Mouse (Mus musculus) stomach, postnatal 0 days (tissue): Measurements from ENCODE around the gene Celf2. TPM values are rescaled to one million over a fixed set of nuclear protein-coding genes. Genes with fewer than 3 reads are reported as not detected.

ENCODE experiments used
- ATAC-seq: fragments of 200-750 bp; cut with Nextera tagmentation; 2 replicates; pipeline ENCODE4 v1.8.0; 2017; ENCODE audit not compliant: low FRiP score, low TSS enrichment
- DNase-seq: peaks from one replicate; pipeline ENCODE4 v3.0.0-alpha.2; 2016; ENCODE audit warnings: low spot score
- H3K27ac ChIP-seq: fragments of 300-500 bp; sonication (generic); replicated peaks from 2 replicates; pipeline ENCODE4 v1.5.1; 2014; ENCODE audit warnings: mild to moderate bottlenecking, control low read depth
- H3K27me3 ChIP-seq: fragments of 300-500 bp; sonication (generic); 2 replicates; pipeline ENCODE4 v1.6.1; 2014; ENCODE audit warnings: low read length; ENCODE audit not compliant: control insufficient read depth, insufficient read depth
- H3K36me3 ChIP-seq: fragments of 300-500 bp; sonication (generic); 2 replicates; pipeline ENCODE4 v1.6.1; 2014; ENCODE audit warnings: low read length, mixed read lengths; ENCODE audit not compliant: control insufficient read depth, insufficient read depth
- H3K4me1 ChIP-seq: fragments of 300-500 bp; sonication (generic); replicated peaks from 2 replicates; pipeline ENCODE4 v1.6.1; 2014; ENCODE audit warnings: antibody characterized with exemption; ENCODE audit not compliant: control insufficient read depth, insufficient read depth
- H3K4me2 ChIP-seq: fragments of 300-500 bp; sonication (generic); replicated peaks from 2 replicates; pipeline ENCODE4 v1.6.1; 2014; ENCODE audit warnings: low read depth, mild to moderate bottlenecking, control low read depth, moderate library complexity
- H3K4me3 ChIP-seq: fragments of 300-500 bp; sonication (generic); 2 replicates; pipeline ENCODE4 v1.5.1; 2014; ENCODE audit warnings: low read depth, low read length, control low read depth
- H3K9ac ChIP-seq: fragments of 300-500 bp; sonication (generic); 2 replicates; pipeline ENCODE4 v1.6.1; 2014; ENCODE audit warnings: mild to moderate bottlenecking, low read length, control low read depth, mixed read lengths
- H3K9me3 ChIP-seq: fragments of 300-500 bp; sonication (generic); 2 replicates; pipeline ENCODE4 v1.6.1; 2016; ENCODE audit warnings: low read length; ENCODE audit not compliant: control insufficient read depth
- CTCF ChIP-seq: IDR thresholded peaks from 2 replicates; pipeline ENCODE4 v1.5.1; 2016; ENCODE audit warnings: antibody characterized with exemption, low read depth, mild to moderate bottlenecking, moderate library complexity
- EP300 ChIP-seq: optimal IDR thresholded peaks from 2 replicates; pipeline ENCODE3; 2016; ENCODE audit warnings: antibody characterized with exemption
- WGBS: fragments of 180-500 bp; shearing (Covaris S2); extraction: QIAGEN DNeasy Blood & Tissue Kit; methylation state at CpG from one replicate; pipeline ENCODE4 v1.1.7; 2014; 5-methylcytosine and 5-hydroxymethylcytosine counted together
- polyA plus RNA-seq: library from polyadenylated mRNA; unstranded; fragments of >200 nt; fragmentation: Nextera tagmentation; extraction: Ambion mirVana; gene quantifications from 2 replicates; pipeline ENCODE4 v1.2.1, GENCODE M21; 2015

The Celf2 gene
- polyA plus RNA-seq, 1 experiment from 2014 or later: 23.4 TPM

DNA sequence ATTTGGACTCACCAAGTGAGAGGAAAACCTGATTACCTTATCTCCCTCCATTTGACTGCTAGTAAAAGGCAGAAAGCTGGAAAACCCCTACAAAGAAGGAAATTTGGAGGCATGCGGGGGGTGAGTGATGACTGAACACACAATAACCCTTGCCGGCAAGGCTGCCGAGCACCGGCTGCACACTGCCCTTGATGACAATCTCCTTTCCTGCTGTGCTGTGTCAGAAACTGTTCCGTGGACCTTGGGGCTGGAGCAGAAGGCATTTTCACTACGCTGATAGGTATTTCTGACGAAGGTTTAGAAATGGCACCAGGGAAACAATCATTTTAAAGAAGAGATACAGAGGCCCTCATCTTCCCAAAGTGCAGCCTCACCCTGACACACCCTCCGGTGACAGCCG lies 779.4 kb downstream of the Celf2 start:
- ATAC-seq (no peak), DNase-seq (no peak)
- WGBS: 56% methylated on average over 9 of the region's 9 CpGs
- Histone ChIP-seq H3K9ac (no peak overlapping the region), H3K36me3 (no peaks in the 10 kb centered on the region), H3K4me1 (no peaks in the 10 kb centered on the region), H3K9me3 (no peaks in the 10 kb centered on the region), H3K27ac (no peak overlapping the region), H3K27me3 (no peaks in the 10 kb centered on the region), H3K4me2 (no peak overlapping the region), H3K4me3 (no peak overlapping the region)
- TF ChIP-seq EP300 (no peak), CTCF (no peak)

- no peak for TF ChIP-seq EP300
- no peak for TF ChIP-seq CTCF
- no peaks in the 10 kb centered on the region for H3K27me3 ChIP-seq
- H3K4me2 ChIP-seq: no peak overlapping the region
- H3K36me3 ChIP-seq: no peaks in the 10 kb centered on the region
- H3K9ac ChIP-seq: no peak overlapping the region
- no peak overlapping the region for H3K4me3 ChIP-seq
- no peaks in the 10 kb centered on the region for H3K9me3 ChIP-seq
- H3K27ac ChIP-seq: no peak overlapping the region
- no peaks in the 10 kb centered on the region for H3K4me1 ChIP-seq
- WGBS: 89% methylated on average over 2 of the region's 2 CpGs
- no peak for DNase-seq
- ATAC-seq: no peak
Observed at GRCm38 (mm10) chr2:6728840-6729252, 780.5 kb downstream of the Celf2 start.

DNA sequence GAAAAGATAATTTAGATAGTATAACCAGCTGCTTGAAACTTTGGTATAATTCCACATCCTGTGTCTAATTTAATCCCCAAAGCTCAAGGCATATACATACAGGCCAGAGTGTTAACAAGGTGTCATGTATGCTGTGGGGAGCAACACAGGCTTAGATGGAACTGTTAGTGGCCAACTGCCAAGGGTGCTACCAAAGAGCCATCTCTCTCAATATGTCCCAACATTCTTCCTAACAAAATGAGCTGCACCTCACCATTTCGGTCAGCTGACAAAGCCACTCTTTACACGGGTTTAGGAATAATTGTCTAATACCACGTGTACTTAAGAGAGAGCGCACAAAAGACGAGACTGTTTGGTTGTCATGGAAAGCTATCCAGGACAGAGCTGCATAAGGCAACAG lies 782.0 kb downstream of the Celf2 start:
- Histone ChIP-seq H3K9me3 (no peaks in the 10 kb centered on the region), H3K27ac (no peak overlapping the region), H3K36me3 (no peaks in the 10 kb centered on the region), H3K4me3 (no peak overlapping the region), H3K4me2 (no peak overlapping the region), H3K4me1 (no peaks in the 10 kb centered on the region), H3K9ac (no peak overlapping the region), H3K27me3 (no peaks in the 10 kb centered on the region)
- 78% methylated on average over 5 of the region's 5 CpGs for WGBS
- ATAC-seq (no peak), DNase-seq (no peak)
- TF ChIP-seq CTCF: no peak
- TF ChIP-seq EP300: no peak

- Histone ChIP-seq H3K27ac (no peak overlapping the region), H3K9me3 (no peaks in the 10 kb centered on the region), H3K4me3 (no peak overlapping the region), H3K4me1 (no peaks in the 10 kb centered on the region), H3K9ac (no peak overlapping the region), H3K36me3 (no peaks in the 10 kb centered on the region), H3K4me2 (no peak overlapping the region), H3K27me3 (no peaks in the 10 kb centered on the region)
- no peak for DNase-seq
- TF ChIP-seq CTCF (peak; percentile 42), EP300 (no peak)
- WGBS: 72% methylated on average over 8 of the region's 8 CpGs
- no peak for ATAC-seq
Observed at GRCm38 (mm10) chr2:6726071-6726470, 783.3 kb downstream of the Celf2 start.

DNA sequence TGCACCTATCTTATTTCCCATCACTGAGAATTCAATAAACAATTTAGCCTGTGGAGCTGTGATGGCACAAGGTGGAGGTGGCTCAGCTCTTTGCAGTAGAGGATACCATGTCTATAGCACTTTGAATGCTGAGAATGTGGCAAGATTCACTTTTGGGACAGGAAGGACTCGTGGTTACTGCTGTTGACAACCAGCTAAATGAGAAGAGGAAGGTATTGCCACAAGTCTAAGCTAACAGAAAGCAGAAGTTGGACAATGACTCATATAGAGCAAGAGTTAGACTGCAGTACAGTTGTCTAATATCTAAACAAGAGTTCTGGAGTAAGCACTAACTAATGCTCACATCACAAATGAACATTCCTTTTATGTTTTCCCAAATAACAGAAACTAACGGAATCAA lies 785.8 kb downstream of the Celf2 start:
- DNase-seq (no peak), ATAC-seq (no peak)
- no peaks in the 10 kb centered on the region for H3K27me3 ChIP-seq
- no peaks in the 10 kb centered on the region for H3K4me1 ChIP-seq
- no peak overlapping the region for H3K27ac ChIP-seq
- TF ChIP-seq EP300 (no peak), CTCF (no peak)
- H3K9me3 ChIP-seq: no peaks in the 10 kb centered on the region
- H3K4me2 ChIP-seq: no peak overlapping the region
- no peak overlapping the region for H3K9ac ChIP-seq
- 61% methylated on average over 2 of the region's 2 CpGs for WGBS
- no peaks in the 10 kb centered on the region for H3K36me3 ChIP-seq
- no peak overlapping the region for H3K4me3 ChIP-seq

DNA sequence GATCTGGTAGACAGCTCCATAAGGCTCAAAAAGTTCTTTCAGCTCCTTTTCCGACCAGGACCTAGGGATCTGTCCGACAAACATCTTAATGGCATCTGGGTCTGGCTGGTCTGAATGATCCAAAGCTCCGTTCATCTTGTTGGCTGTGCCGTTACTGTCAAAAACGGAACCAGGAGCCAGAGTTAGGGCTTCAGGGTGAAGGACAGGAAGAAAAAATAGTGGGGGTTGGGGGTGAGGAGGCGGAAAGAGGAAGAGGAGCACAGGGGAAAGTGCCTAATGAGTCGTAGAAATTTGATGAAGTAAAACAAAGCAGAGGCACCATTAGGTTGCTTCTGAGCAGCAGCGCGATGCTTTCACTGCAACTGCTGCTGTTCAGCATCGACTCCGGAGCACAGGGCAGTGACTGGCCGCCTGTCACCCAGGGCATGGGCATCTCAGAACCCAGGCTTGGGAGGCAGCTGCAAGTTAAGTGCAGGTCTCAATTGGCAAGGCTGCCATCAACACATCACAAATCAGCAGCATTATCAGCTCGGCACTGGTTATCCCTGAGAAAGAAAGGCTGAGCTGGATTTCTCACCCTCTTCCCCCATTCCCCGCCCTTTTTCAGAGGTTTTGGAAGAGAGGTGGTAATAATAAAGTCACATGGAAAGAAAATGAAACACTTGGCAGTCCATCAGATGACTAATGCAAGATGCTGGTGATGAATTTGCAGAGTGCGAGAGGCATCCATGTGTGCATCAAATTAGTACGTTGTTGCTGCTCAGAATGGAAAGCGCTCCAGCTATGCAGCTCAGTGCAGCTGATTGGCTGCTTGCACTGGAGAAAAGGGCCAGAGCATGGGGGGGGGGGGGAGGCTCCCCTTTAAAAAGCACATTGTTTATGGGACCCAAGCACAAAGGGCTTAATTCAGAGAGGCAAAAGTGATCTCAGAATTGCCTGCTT lies 787.6 kb downstream of the Celf2 start:
- 18% methylated on average over 17 of the region's 17 CpGs for WGBS
- DNase-seq (no peak), ATAC-seq (peak; percentile 67; the same call in 1 of the 2 replicates)
- Histone ChIP-seq H3K27ac (peak overlapping the region; percentile 59), H3K4me1 (no peaks in the 10 kb centered on the region), H3K27me3 (no peaks in the 10 kb centered on the region), H3K4me3 (peak overlapping the region; percentile 33), H3K9me3 (no peaks in the 10 kb centered on the region), H3K9ac (peak overlapping the region; percentile 41), H3K4me2 (peak overlapping the region; percentile 62), H3K36me3 (no peaks in the 10 kb centered on the region)
- TF ChIP-seq CTCF: no peak
- no peak for TF ChIP-seq EP300
